In genomic region chrX:57923836-57924235, GRCm38 (mm10) we compare ENCODE assay signal across 11 mouse cellular contexts.
A peak's percentile ranks its signal among the peaks of the same experiment; 100 is the strongest.
DNase-seq lines count a peak whose midpoint lies in the region; ATAC-seq lines count a peak whose summit lies in the region.
"Had no signal": no experiment of that assay in that cellular context is flagged by ENCODE, and none has a peak within 500 bp of the region (broad histone marks: within the 10 kb centered on the region; RNA-seq: fewer than 3 reads in every experiment).

No protein-coding gene starts in this region.

- no peaks in the 10 kb centered on the region for H3K9me3 ChIP-seq in hindbrain, embryonic 11.5 days (ENCODE audit: control insufficient read depth, low read length)
- H3K9me3 ChIP-seq in hindbrain, embryonic 16.5 days (ENCODE audit: control insufficient read depth, low read length): no peaks in the 10 kb centered on the region
- no peaks in the 10 kb centered on the region for H3K9me3 ChIP-seq in midbrain, embryonic 13.5 days
- no peaks in the 10 kb centered on the region for H3K9me3 ChIP-seq in midbrain, embryonic 15.5 days
- no peaks in the 10 kb centered on the region for H3K9me3 ChIP-seq in heart, embryonic 11.5 days (replicated peaks; ENCODE audit: control insufficient read depth, low read length)
- H3K9me3 ChIP-seq: lung, embryonic 15.5 days had no signal

- no peak overlapping the region for H3K4me2 ChIP-seq in hindbrain, embryonic 11.5 days (replicated peaks; ENCODE audit: low read depth, low read length)
- no peak overlapping the region for H3K4me2 ChIP-seq in hindbrain, embryonic 16.5 days (ENCODE audit: low read length)
- 0 out of 2 replicates have a peak overlapping the region, but pooled peaks have one; percentile 5 for H3K4me2 ChIP-seq in midbrain, embryonic 13.5 days (replicated peaks)
- no peak overlapping the region for H3K4me2 ChIP-seq in midbrain, embryonic 15.5 days
- no peak overlapping the region for H3K4me2 ChIP-seq in heart, embryonic 11.5 days
- H3K4me2 ChIP-seq: lung, embryonic 15.5 days had no signal

- 28% methylated on average over 5 of the region's 5 CpGs for WGBS in hindbrain, embryonic 11.5 days
- WGBS in hindbrain, embryonic 16.5 days: 31% methylated on average over 5 of the region's 5 CpGs
- 34% methylated on average over 5 of the region's 5 CpGs for WGBS in midbrain, embryonic 13.5 days
- WGBS in midbrain, embryonic 15.5 days: 29% methylated on average over 5 of the region's 5 CpGs
- WGBS in heart, embryonic 11.5 days (ENCODE audit: insufficient replicate concordance): 30% methylated on average over 5 of the region's 5 CpGs

- no peak overlapping the region for H3K4me3 ChIP-seq in hindbrain, embryonic 11.5 days (ENCODE audit: low read depth, low read length)
- no peak overlapping the region for H3K4me3 ChIP-seq in hindbrain, embryonic 16.5 days (ENCODE audit: low read length)
- no peak overlapping the region for H3K4me3 ChIP-seq in midbrain, embryonic 13.5 days (replicated peaks)
- no peak overlapping the region for H3K4me3 ChIP-seq in midbrain, embryonic 15.5 days
- no peak overlapping the region for H3K4me3 ChIP-seq in heart, embryonic 11.5 days (ENCODE audit: low read depth, low read length)
- H3K4me3 ChIP-seq: lung, embryonic 15.5 days; myocyte had no signal

- no peak overlapping the region for H3K9ac ChIP-seq in hindbrain, embryonic 11.5 days (ENCODE audit: low read depth, low read length)
- no peak overlapping the region for H3K9ac ChIP-seq in hindbrain, embryonic 16.5 days (ENCODE audit: low read depth, low read length)
- H3K9ac ChIP-seq in midbrain, embryonic 13.5 days (replicated peaks): no peak overlapping the region
- H3K9ac ChIP-seq in midbrain, embryonic 15.5 days: no peak overlapping the region
- H3K9ac ChIP-seq in heart, embryonic 11.5 days (ENCODE audit: low read depth, low read length): no peak overlapping the region
- H3K9ac ChIP-seq: lung, embryonic 15.5 days had no signal

- no peak for ATAC-seq in hindbrain, embryonic 11.5 days (ENCODE audit: low FRiP score)
- no peak for ATAC-seq in hindbrain, embryonic 16.5 days
- no peak for ATAC-seq in midbrain, embryonic 13.5 days
- ATAC-seq in midbrain, embryonic 15.5 days (replicated peaks): no peak
- no peak for ATAC-seq in heart, embryonic 11.5 days (replicated peaks; ENCODE audit: insufficient number of reproducible peaks, low FRiP score, low TSS enrichment)

- no peaks in the 10 kb centered on the region for H3K4me1 ChIP-seq in hindbrain, embryonic 11.5 days (replicated peaks; ENCODE audit: control insufficient read depth, insufficient read depth, low read length)
- H3K4me1 ChIP-seq in hindbrain, embryonic 16.5 days (ENCODE audit: control insufficient read depth, insufficient read depth, low read depth, low read length): no peaks in the 10 kb centered on the region
- H3K4me1 ChIP-seq in midbrain, embryonic 13.5 days (replicated peaks): peaks cover 3% of the 10 kb centered on the region; the same call in 1 of the 2 replicates
- H3K4me1 ChIP-seq in midbrain, embryonic 15.5 days: no peaks in the 10 kb centered on the region
- no peaks in the 10 kb centered on the region for H3K4me1 ChIP-seq in heart, embryonic 11.5 days (ENCODE audit: control insufficient read depth, insufficient read depth, low read length)
- H3K4me1 ChIP-seq: lung, embryonic 15.5 days had no signal

- H3K27me3 ChIP-seq in hindbrain, embryonic 11.5 days (ENCODE audit: control insufficient read depth, insufficient read depth, low read length): peaks cover 8% of the 10 kb centered on the region
- H3K27me3 ChIP-seq in hindbrain, embryonic 16.5 days (replicated peaks; ENCODE audit: control insufficient read depth, insufficient read depth, low read length): 0 out of 2 replicates have a peak, but pooled peaks cover 3% of the 10 kb centered on the region
- H3K27me3 ChIP-seq in midbrain, embryonic 13.5 days: peaks cover 9% of the 10 kb centered on the region; the same call in 1 of the 2 replicates
- H3K27me3 ChIP-seq in midbrain, embryonic 15.5 days (replicated peaks): no peaks in the 10 kb centered on the region; the same call in 1 of the 2 replicates
- H3K27me3 ChIP-seq in heart, embryonic 11.5 days (ENCODE audit: control insufficient read depth, insufficient read depth, low read length): peaks cover 27% of the 10 kb centered on the region

- peak; percentile 11 to 29 for DNase-seq in cerebellum, adult 18-20 months
- no peak for DNase-seq in cerebellum, adult 9-11 months
- peak; percentile 26 for DNase-seq in hindbrain, embryonic 11.5 days (ENCODE audit: low spot score)
- peak; percentile 29 for DNase-seq in retina, postnatal 1 day
- DNase-seq: kidney, postnatal 10 days had no signal

- H3K36me3 ChIP-seq in hindbrain, embryonic 11.5 days (ENCODE audit: control insufficient read depth, insufficient read depth, low read length): no peaks in the 10 kb centered on the region
- H3K36me3 ChIP-seq in hindbrain, embryonic 16.5 days (ENCODE audit: control insufficient read depth, insufficient read depth, low read length): no peaks in the 10 kb centered on the region
- H3K36me3 ChIP-seq in midbrain, embryonic 13.5 days: no peaks in the 10 kb centered on the region
- no peaks in the 10 kb centered on the region for H3K36me3 ChIP-seq in midbrain, embryonic 15.5 days (replicated peaks)
- no peaks in the 10 kb centered on the region for H3K36me3 ChIP-seq in heart, embryonic 11.5 days (ENCODE audit: control insufficient read depth, insufficient read depth, low read length)
- H3K36me3 ChIP-seq: lung, embryonic 15.5 days had no signal

- no peak overlapping the region for H3K27ac ChIP-seq in hindbrain, embryonic 11.5 days (ENCODE audit: low read depth, low read length)
- H3K27ac ChIP-seq in hindbrain, embryonic 16.5 days (ENCODE audit: low read depth, low read length): no peak overlapping the region
- H3K27ac ChIP-seq in midbrain, embryonic 13.5 days: no peak overlapping the region
- no peak overlapping the region for H3K27ac ChIP-seq in midbrain, embryonic 15.5 days
- H3K27ac ChIP-seq in heart, embryonic 11.5 days (ENCODE audit: low read depth, low read length): no peak overlapping the region
- H3K27ac ChIP-seq: lung, embryonic 15.5 days had no signal
